Mouse (Mus musculus): Measurements from ENCODE around the gene Caprin2.

- TF ChIP-seq POLR2A (IDR thresholded peaks at IDR 0.05; ENCODE audit: low read depth, low read length) = no peak
- TF ChIP-seq CTCF (IDR thresholded peaks at IDR 0.05; ENCODE audit: extremely low read depth, insufficient read length, insufficient replicate concordance, low read depth, low read length) = no peak
Measured at GRCm38 (mm10) chr6:148918841-148919398, 22.9 kb upstream of the Caprin2 start.
